ENCODE assay signal across 24 mouse cellular contexts in genomic region chr11:53699351-53699750, GRCm38 (mm10). TPM values are rescaled to one million over a fixed set of nuclear protein-coding genes. Genes with fewer than 3 reads are reported as not detected.
"Had no signal": no experiment of that assay in that cellular context is flagged by ENCODE, and none has a peak within 500 bp of the region (broad histone marks: within the 10 kb centered on the region; RNA-seq: fewer than 3 reads in every experiment).

No protein-coding gene starts in this region.

- H3K9me3 ChIP-seq: neural tube, embryonic 12.5 days; neural tube, embryonic 13.5 days; neural tube, embryonic 15.5 days; stomach, embryonic 15.5 days had no signal

- H3K9ac ChIP-seq: neural tube, embryonic 12.5 days; neural tube, embryonic 13.5 days; neural tube, embryonic 15.5 days; stomach, embryonic 15.5 days had no signal

- H3K4me1 ChIP-seq: neural tube, embryonic 12.5 days; neural tube, embryonic 13.5 days; neural tube, embryonic 15.5 days; stomach, embryonic 15.5 days had no signal

- H3K27me3 ChIP-seq: neural tube, embryonic 12.5 days; neural tube, embryonic 13.5 days; neural tube, embryonic 15.5 days; stomach, embryonic 15.5 days had no signal

- H3K4me3 ChIP-seq: neural tube, embryonic 12.5 days; neural tube, embryonic 13.5 days; neural tube, embryonic 15.5 days; stomach, embryonic 15.5 days had no signal

- H3K27ac ChIP-seq: neural tube, embryonic 12.5 days; neural tube, embryonic 13.5 days; neural tube, embryonic 15.5 days; stomach, embryonic 15.5 days; stomach, postnatal 0 days had no signal

- H3K4me2 ChIP-seq: neural tube, embryonic 12.5 days; neural tube, embryonic 13.5 days; neural tube, embryonic 15.5 days; stomach, embryonic 15.5 days had no signal

- DNase-seq: retina, postnatal 1 day; right cerebral cortex, adult 18-20 months; right cerebral cortex, postnatal 14 days; right cerebral cortex, postnatal 25 days; right cerebral cortex, postnatal 4 days; spleen, adult 18-20 months; thymus, adult 18-20 months; thymus, adult 2 months; thymus, postnatal 14 days; thymus, postnatal 25 days; thymus, postnatal 36 days; thymus, postnatal 4 days had no signal

RNA-seq across cellular contexts. Expression of gene Il5, which starts 21.2 kb away (rescaled TPM):
- total RNA-seq: neutrophil, adult 5-6 weeks had no signal
- polyA plus RNA-seq: neural tube, embryonic 11.5 days; neural tube, embryonic 12.5 days; neural tube, embryonic 13.5 days; neural tube, embryonic 14.5 days; neural tube, embryonic 15.5 days; small intestine, adult 2 months; spleen, adult 2 months; stomach, embryonic 14.5 days; stomach, embryonic 15.5 days; stomach, embryonic 16.5 days; stomach, postnatal 0 days had no signal
